15 mouse cellular contexts compared by ENCODE assay signal in the genomic region with DNA sequence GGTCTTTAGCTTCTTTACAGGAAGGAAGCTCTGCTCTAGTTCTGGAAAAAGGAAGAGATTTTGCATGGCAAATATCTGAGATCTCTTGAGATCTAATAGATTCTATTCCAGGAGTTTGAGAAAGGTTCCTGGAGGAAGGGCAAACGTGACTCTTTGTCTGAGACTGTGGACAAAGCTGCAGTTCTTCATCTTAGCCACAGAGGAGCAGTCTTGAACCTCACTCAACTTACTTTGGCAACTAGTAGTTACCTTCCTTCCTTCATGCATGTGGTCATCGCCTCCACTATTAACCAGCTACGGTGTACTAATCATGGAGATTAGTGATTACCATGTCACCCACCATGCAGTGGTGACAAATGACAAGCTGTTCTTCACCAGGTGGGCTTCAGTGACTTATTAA. TPM values are rescaled to one million over a fixed set of nuclear protein-coding genes. Genes with fewer than 3 reads are reported as not detected.
A peak's percentile ranks its signal among the peaks of the same experiment; 100 is the strongest.
DNase-seq lines count a peak whose midpoint lies in the region; ATAC-seq and TF ChIP-seq lines count a peak whose summit lies in the region.
"Had no signal": no experiment of that assay in that cellular context is flagged by ENCODE, and none has a peak within 500 bp of the region (broad histone marks: within the 10 kb centered on the region; RNA-seq: fewer than 3 reads in every experiment).

No protein-coding gene starts in this region.

- no peak overlapping the region for H3K4me2 ChIP-seq in lung, embryonic 14.5 days
- H3K4me2 ChIP-seq: kidney, embryonic 15.5 days; liver, embryonic 11.5 days had no signal

- no peaks in the 10 kb centered on the region for H3K27me3 ChIP-seq in heart, adult 2 months (ENCODE audit: control insufficient read depth, insufficient read depth, low read length)
- no peaks in the 10 kb centered on the region for H3K27me3 ChIP-seq in lung, embryonic 14.5 days (ENCODE audit: insufficient read depth, low read length)
- H3K27me3 ChIP-seq: kidney, embryonic 15.5 days had no signal

- H3K9me3 ChIP-seq in lung, embryonic 14.5 days (ENCODE audit: low read depth, low read length) = no peaks in the 10 kb centered on the region
- H3K9me3 ChIP-seq: kidney, embryonic 15.5 days had no signal

- peak; percentile 56 for ATAC-seq in lung, embryonic 14.5 days (ENCODE audit: insufficient read depth)
- 0 out of 2 replicates have a peak, but pooled peaks have one; percentile 29 for ATAC-seq in megakaryocyte progenitor cell, adult 5-6 weeks (replicated peaks; ENCODE audit: poor library complexity)

- no peaks in the 10 kb centered on the region for H3K79me2 ChIP-seq in heart, adult 2 months (replicated peaks; ENCODE audit: control insufficient read depth, insufficient read depth, low read length)

- 46% methylated on average over 3 of the region's 3 CpGs for WGBS in heart, adult 2 months
- 56% methylated on average over 3 of the region's 3 CpGs for WGBS in lung, embryonic 14.5 days

- DNase-seq in heart, adult 2 months = no peak
- no peak for DNase-seq in heart, adult 18-20 months
- peak; percentile 59 for DNase-seq in lung, embryonic 14.5 days
- DNase-seq in lung, postnatal 10 days = no peak
- DNase-seq in NIH3T3 (ENCODE audit: low read depth) = peak; percentile 53
- DNase-seq in B cell, adult 2 months = no peak
- DNase-seq: adrenal gland, postnatal 14 days; heart, postnatal 14 days; right cerebral cortex, postnatal 25 days; thymus, adult 2 months had no signal

- TF ChIP-seq POLR2A in heart, adult 2 months (IDR thresholded peaks at IDR 0.05; ENCODE audit: insufficient read depth, low read depth, low read length) = no peak

- H3K36me3 ChIP-seq in heart, adult 2 months (ENCODE audit: control insufficient read depth, insufficient read depth, low read length) = 0 out of 2 replicates have a peak, but pooled peaks cover 1% of the 10 kb centered on the region
- H3K36me3 ChIP-seq in lung, embryonic 14.5 days (ENCODE audit: insufficient read depth) = peaks cover 82% of the 10 kb centered on the region

- H3K4me1 ChIP-seq in heart, adult 2 months (ENCODE audit: control insufficient read depth, insufficient read depth, low read length) = no peaks in the 10 kb centered on the region
- no peaks in the 10 kb centered on the region for H3K4me1 ChIP-seq in lung, embryonic 14.5 days (ENCODE audit: insufficient read depth)
- H3K4me1 ChIP-seq: kidney, embryonic 15.5 days had no signal

- H3K4me3 ChIP-seq in heart, adult 2 months = no peak overlapping the region
- no peak overlapping the region for H3K4me3 ChIP-seq in lung, embryonic 14.5 days (ENCODE audit: low read depth, low read length)
- H3K4me3 ChIP-seq: kidney, embryonic 15.5 days; myocyte had no signal

- H3K27ac ChIP-seq in heart, adult 2 months = no peak overlapping the region
- H3K27ac ChIP-seq in lung, embryonic 14.5 days (ENCODE audit: low read depth) = no peak overlapping the region
- H3K27ac ChIP-seq: kidney, embryonic 15.5 days had no signal

- TF ChIP-seq EP300 in heart, adult 2 months (IDR thresholded peaks at IDR 0.05; ENCODE audit: insufficient read depth, low read depth, low read length) = no peak

- intact Hi-C loops in heart, adult 2 months (cut with DNase I) = loop anchor here (2.0 kb wide), 1 partner anchor 27 kb away; no protein-coding TSS in a partner anchor

- peak; percentile 73 for TF ChIP-seq CTCF in heart, adult 2 months (IDR thresholded peaks at IDR 0.05)
- TF ChIP-seq CTCF in lung, embryonic 14.5 days (IDR thresholded peaks at IDR 0.05; ENCODE audit: low read depth) = peak; percentile 64

- no peak overlapping the region for H3K9ac ChIP-seq in heart, adult 2 months (ENCODE audit: low read depth, low read length)
- no peak overlapping the region for H3K9ac ChIP-seq in lung, embryonic 14.5 days
- H3K9ac ChIP-seq: kidney, embryonic 15.5 days had no signal

RNA-seq across cellular contexts. Expression of a gene that starts 11.7 kb away (rescaled TPM):
- 1 to 10 TPM; 4.1 to 5.2 TPM for total RNA-seq in heart, adult 2 months (2021)
- 10.8 and 13.4 TPM in 2 replicates for polyA plus RNA-seq in heart, adult 2 months (2012; rRNA removed)
- total RNA-seq in heart, adult 18-20 months (2021) = 1 to 10 TPM; 4.8 TPM
- 32.7 and 36.3 TPM in 2 replicates for polyA plus RNA-seq in lung, embryonic 14.5 days (2014; fragmentation: Nextera tagmentation; extraction: Ambion mirVana)
- total RNA-seq in megakaryocyte progenitor cell, adult 5-6 weeks (2015) = 0.10 TPM in 1 of 2 replicates, not detected in the other
- total RNA-seq in megakaryocyte progenitor cell, adult 5-6 weeks (2017) = 0.07 TPM in 1 of 2 replicates, not detected in the other

RNA-seq across cellular contexts. Expression of a gene that starts 25.9 kb away (rescaled TPM):
- total RNA-seq in heart, adult 2 months (2021) = 10 to 100 TPM; 17.3 to 18.6 TPM
- 23.6 and 30.2 TPM in 2 replicates for polyA plus RNA-seq in heart, adult 2 months (2012; rRNA removed)
- total RNA-seq in heart, adult 18-20 months (2021) = 10 to 100 TPM; 18.2 to 24.2 TPM
- 67.0 and 70.7 TPM in 2 replicates for polyA plus RNA-seq in lung, embryonic 14.5 days (2014; fragmentation: Nextera tagmentation; extraction: Ambion mirVana)
- total RNA-seq in megakaryocyte progenitor cell, adult 5-6 weeks (2015) = 7.5 and 10.6 TPM in 2 replicates
- 12.8 and 34.6 TPM in 2 replicates for total RNA-seq in megakaryocyte progenitor cell, adult 5-6 weeks (2017)

RNA-seq across cellular contexts. Expression of a gene that starts 47.6 kb away (rescaled TPM):
- total RNA-seq in heart, adult 2 months (2021) = not detected
- polyA plus RNA-seq in heart, adult 2 months (2012; rRNA removed) = not detected in 2 replicates
- not detected for total RNA-seq in heart, adult 18-20 months (2021)
- polyA plus RNA-seq in lung, embryonic 14.5 days (2014; fragmentation: Nextera tagmentation; extraction: Ambion mirVana) = 0.18 TPM in 1 of 2 replicates, not detected in the other
- not detected in 2 replicates for total RNA-seq in megakaryocyte progenitor cell, adult 5-6 weeks (2015)
- total RNA-seq in megakaryocyte progenitor cell, adult 5-6 weeks (2017) = not detected in 2 replicates
- total RNA-seq: adrenal gland, postnatal 14 days; heart, postnatal 14 days had no signal
- polyA plus RNA-seq: gonadal fat pad, adult 2 months; liver, embryonic 11.5 days; thymus, adult 2 months had no signal

RNA-seq across cellular contexts. Expression of a gene that starts 52.6 kb away (rescaled TPM):
- 10 to 100 TPM; 21.5 to 24.9 TPM for total RNA-seq in heart, adult 2 months (2021)
- 37.3 and 44.3 TPM in 2 replicates for polyA plus RNA-seq in heart, adult 2 months (2012; rRNA removed)
- 10 to 100 TPM; 21.0 to 25.0 TPM for total RNA-seq in heart, adult 18-20 months (2021)
- 40.8 and 46.0 TPM in 2 replicates for polyA plus RNA-seq in lung, embryonic 14.5 days (2014; fragmentation: Nextera tagmentation; extraction: Ambion mirVana)
- 42.7 and 43.0 TPM in 2 replicates for total RNA-seq in megakaryocyte progenitor cell, adult 5-6 weeks (2015)
- 15.5 and 26.5 TPM in 2 replicates for total RNA-seq in megakaryocyte progenitor cell, adult 5-6 weeks (2017)

RNA-seq across cellular contexts. Expression of a gene that starts 52.8 kb away (rescaled TPM):
- total RNA-seq in heart, adult 2 months (2021) = 1 to 10 TPM; 1.6 to 2.9 TPM
- polyA plus RNA-seq in heart, adult 2 months (2012; rRNA removed) = 4.6 and 5.2 TPM in 2 replicates
- total RNA-seq in heart, adult 18-20 months (2021) = 1 to 10 TPM; 1.7 to 2.1 TPM
- polyA plus RNA-seq in lung, embryonic 14.5 days (2014; fragmentation: Nextera tagmentation; extraction: Ambion mirVana) = 2.6 and 2.7 TPM in 2 replicates
- total RNA-seq in megakaryocyte progenitor cell, adult 5-6 weeks (2015) = 1.3 and 1.9 TPM in 2 replicates
- 1.2 and 2.5 TPM in 2 replicates for total RNA-seq in megakaryocyte progenitor cell, adult 5-6 weeks (2017)

Comparison
In these comparisons a context has a peak if more than half of its experiments do, and no peak if none do; other contexts are left out.
1. DNase-seq: peak in lung, embryonic 14.5 days (single experiment) and NIH3T3 (single experiment); none in heart, adult 2 months (0 of 2), heart, adult 18-20 months (0 of 2), lung, postnatal 10 days (single experiment) and B cell, adult 2 months (0 of 2).
2. RNA of a gene that starts 11.7 kb away (total RNA-seq): 4.1 to 5.2 TPM in heart, adult 2 months and 4.8 TPM in heart, adult 18-20 months; 0.07 to 0.10 TPM in megakaryocyte progenitor cell, adult 5-6 weeks; every median in the first group is over 4 times any median in the second.